Mouse (Mus musculus): Measurements from ENCODE around the gene Gm10964.

GRCm38 (mm10) chr3:103733799-103734695 is 5.1 kb upstream of the Gm10964 start:
- no peak for TF ChIP-seq POLR2A (IDR thresholded peaks at IDR 0.05; ENCODE audit: low read depth, low read length)
- no peak for TF ChIP-seq CTCF (IDR thresholded peaks at IDR 0.05; ENCODE audit: extremely low read depth, insufficient read length, insufficient replicate concordance, low read depth, low read length)
